Mouse (Mus musculus) stomach, postnatal 0 days (tissue): Measurements from ENCODE around the gene Itprip.

ENCODE experiments used
- CTCF ChIP-seq: IDR thresholded peaks from 2 replicates; pipeline ENCODE4 v1.5.1; 2016; ENCODE audit warnings: antibody characterized with exemption, low read depth, mild to moderate bottlenecking, moderate library complexity
- EP300 ChIP-seq: optimal IDR thresholded peaks from 2 replicates; pipeline ENCODE3; 2016; ENCODE audit warnings: antibody characterized with exemption

DNA sequence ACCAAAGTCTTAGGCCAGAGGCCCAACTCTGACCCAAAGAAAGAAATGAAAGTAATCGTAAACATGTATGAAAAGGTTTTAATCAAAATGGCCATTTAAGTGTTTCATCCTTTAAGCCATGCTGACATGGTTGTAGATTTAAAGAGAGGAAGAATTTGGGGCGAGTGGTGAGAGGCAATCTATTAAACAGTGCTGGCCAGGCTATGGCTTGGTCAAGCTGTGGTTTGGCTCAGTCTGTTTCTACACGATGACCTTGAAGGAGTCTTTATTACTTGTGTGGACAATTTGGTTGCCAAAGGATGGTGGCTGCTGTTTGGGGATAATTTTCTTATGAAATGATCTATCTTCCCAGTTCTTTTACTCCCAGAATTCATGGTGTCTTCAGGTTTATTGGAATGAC, 66.0 kb downstream of the Itprip start:
- no peak for TF ChIP-seq CTCF
- TF ChIP-seq EP300: no peak
